Mouse (Mus musculus): ENCODE measurements around the gene Trpv5. TPM values are rescaled to one million over a fixed set of nuclear protein-coding genes. Genes with fewer than 3 reads are reported as not detected.
A peak's percentile ranks its signal among the peaks of the same experiment; 100 is the strongest.

Trpv5 gene
- polyA plus RNA-seq, 1 experiment from 2014 or later = 0.04 TPM

DNA sequence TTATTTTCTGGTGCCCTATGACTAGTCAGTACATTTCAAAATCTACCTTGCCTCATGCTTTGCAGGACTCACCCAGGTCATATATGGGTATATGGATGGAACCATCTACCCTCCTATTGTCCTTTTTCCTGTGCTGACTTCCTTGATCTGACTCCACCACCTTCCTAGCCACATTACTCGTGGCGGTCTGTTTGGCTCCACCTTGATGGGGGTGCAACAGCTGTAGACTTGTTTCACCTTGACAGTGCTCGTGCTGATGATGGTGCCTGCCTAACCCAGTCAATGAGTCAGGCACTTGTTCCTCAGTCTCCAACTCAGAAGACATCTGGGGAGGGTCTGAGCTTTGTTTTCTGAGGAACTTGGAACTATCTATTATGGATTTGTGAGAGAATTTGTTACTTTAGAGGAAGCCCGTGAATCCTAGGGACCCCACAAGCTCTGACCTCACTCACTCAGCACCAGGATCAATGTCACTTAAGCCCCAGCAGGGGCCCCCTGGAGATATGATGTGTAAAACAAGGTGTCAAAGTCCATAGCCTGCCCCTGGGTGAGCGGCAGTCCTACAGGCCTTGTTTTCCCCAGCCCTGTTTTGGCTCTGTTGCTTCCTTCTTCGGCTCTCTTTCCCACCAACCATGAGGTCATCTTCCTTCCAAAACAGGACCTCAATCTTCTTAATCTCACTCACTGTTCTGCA is 39.2 kb downstream of the Trpv5 start:
- no peak for DNase-seq (ENCODE audit: low spot score)

- no peak for DNase-seq (ENCODE audit: low spot score)
Measured at GRCm38 (mm10) chr6:41640449-41640848, 40.1 kb downstream of the Trpv5 start.

GRCm38 (mm10) chr6:41637927-41638506 is 42.6 kb downstream of the Trpv5 start:
- no peak for DNase-seq (ENCODE audit: low spot score)

GRCm38 (mm10) chr6:41637393-41637792 is 43.2 kb downstream of the Trpv5 start:
- no peak for DNase-seq (ENCODE audit: low spot score)

DNA sequence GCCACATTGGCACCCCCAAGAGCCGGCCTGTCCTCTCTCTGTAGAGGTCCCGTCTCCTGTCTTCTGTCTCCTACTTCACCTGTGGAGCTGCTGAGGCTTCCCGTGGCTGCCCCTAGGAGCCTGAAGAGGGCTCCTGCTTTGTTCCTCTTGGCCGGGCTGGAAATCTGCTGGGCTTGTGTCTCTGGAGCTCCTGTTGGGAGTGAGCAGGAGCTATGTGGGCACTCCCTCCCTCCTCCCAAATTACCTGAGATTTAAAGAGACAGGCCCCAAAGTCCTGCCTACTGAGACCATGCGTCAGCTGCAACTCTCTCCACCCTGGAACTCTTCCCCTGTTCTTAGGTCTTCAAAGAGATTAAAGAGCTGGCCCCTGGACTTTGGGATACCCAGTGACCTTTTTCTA is 44.4 kb downstream of the Trpv5 start, which contains the start of gene Trpv6:
Gene Trpv6, minus strand, starts transcription at position 228 of the 400 bp plus-strand sequence.
- no peak for DNase-seq (ENCODE audit: low spot score)

DNA sequence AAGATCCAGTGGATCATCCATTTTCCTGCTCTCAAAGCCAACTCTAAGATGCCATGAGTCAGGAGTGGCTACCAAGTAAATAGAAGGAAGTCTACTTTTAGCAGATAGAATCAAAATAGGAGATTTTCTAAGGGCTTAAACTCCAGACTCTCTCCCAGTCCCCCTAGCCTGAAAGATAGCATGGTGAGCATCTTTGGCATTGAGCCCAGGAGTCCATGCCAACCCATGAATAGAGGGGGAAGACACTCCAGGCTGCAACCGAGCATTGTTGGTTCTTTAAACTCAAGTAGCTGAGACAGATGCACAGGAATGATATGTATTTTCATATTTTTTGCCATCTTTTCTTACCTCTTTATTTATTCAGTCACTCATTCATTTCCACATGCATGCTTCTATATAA is 45.4 kb downstream of the Trpv5 start:
- DNase-seq (ENCODE audit: low spot score) = no peak

DNA sequence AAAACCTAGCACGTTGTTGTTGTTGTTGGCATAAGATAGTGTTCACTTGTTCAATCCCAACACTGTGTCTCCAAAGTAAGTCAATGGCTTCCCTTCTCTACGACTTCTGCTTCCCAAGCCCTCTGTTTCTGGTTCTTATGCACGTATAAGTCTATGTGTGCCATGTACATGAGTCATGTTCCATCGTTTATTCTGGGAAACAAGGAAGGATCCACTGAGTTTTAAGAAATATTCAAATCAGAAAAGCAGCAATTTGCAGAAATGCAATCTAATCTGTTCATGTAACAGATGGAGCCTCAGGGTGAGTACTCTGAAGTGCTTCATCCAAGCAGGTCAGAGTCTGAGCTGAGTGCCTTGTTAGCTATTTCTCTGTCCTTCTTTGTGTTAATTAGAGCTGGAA is 49.0 kb downstream of the Trpv5 start:
- DNase-seq (ENCODE audit: low spot score) = no peak

DNA sequence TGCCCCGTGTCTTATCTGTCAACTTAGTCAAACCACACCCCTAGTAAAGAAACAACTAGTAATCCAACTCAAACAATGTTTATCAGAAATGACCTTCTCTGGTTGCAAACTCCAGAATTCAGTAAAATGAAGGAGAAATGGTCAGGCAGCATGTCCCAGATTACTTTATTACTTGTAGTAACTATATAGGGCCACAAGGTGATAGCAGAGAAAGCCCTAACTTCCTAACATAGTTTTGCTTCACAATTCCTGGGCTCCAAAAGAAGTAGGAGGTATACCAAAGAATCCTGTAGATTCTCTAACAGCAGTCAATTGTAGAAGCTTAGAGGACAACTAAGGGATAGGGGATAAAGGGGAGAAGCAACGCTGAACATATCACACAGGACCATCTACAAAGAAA is 49.8 kb downstream of the Trpv5 start:
- DNase-seq (ENCODE audit: low spot score) = no peak

- DNase-seq (ENCODE audit: low spot score) = no peak
Measured at GRCm38 (mm10) chr6:41628180-41628579, 52.4 kb downstream of the Trpv5 start.

- peak; percentile 61 for DNase-seq (ENCODE audit: low spot score)
Measured at GRCm38 (mm10) chr6:41622661-41623060, 57.9 kb downstream of the Trpv5 start.

DNA sequence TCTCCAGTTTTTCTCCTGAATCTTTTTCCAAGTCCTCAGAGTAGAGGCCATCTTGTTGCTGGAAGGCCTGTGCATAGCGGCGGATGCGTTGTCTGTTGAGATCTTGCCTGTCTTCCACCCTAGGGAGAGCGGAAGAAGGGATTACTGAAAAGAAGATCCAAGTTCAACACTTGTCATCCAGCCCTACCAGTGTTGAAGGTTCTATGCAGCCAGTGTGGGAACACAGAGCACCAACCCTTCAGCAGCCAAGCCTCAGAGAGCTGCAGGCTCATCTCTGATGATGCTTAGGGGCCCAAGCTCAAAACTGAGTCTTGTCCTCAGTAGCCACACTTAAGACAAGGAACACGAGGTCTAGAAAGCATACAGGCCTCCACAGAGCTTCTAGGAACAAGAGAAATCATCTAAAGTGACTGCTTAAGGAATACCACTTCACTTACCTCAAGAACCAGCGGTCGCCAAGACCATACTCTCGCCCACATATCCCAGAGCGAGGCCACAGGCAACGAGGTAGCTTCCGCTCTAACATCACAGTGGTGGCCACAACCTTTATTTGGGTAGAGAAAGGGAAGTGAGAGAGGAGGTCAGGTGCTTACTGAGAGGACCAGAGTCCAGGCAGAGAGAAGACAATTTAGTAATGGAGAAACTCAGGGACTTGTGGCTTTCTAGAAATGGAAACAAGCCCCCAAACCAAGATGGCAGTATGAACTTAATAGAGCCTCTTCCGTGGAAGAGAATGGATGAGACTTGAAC is 59.2 kb downstream of the Trpv5 start:
- no peak for DNase-seq (ENCODE audit: low spot score)

GRCm38 (mm10) chr6:41620173-41620798 is 60.3 kb downstream of the Trpv5 start:
- no peak for DNase-seq (ENCODE audit: low spot score)

GRCm38 (mm10) chr6:41607637-41608036 is 72.9 kb downstream of the Trpv5 start:
- no peak for DNase-seq (ENCODE audit: low spot score)

- peak; percentile 39 for DNase-seq (ENCODE audit: low spot score)
Measured at GRCm38 (mm10) chr6:41606214-41606613, 74.4 kb downstream of the Trpv5 start.

- no peak for DNase-seq (ENCODE audit: low spot score)
Measured at GRCm38 (mm10) chr6:41605794-41606104, 74.8 kb downstream of the Trpv5 start.

DNA sequence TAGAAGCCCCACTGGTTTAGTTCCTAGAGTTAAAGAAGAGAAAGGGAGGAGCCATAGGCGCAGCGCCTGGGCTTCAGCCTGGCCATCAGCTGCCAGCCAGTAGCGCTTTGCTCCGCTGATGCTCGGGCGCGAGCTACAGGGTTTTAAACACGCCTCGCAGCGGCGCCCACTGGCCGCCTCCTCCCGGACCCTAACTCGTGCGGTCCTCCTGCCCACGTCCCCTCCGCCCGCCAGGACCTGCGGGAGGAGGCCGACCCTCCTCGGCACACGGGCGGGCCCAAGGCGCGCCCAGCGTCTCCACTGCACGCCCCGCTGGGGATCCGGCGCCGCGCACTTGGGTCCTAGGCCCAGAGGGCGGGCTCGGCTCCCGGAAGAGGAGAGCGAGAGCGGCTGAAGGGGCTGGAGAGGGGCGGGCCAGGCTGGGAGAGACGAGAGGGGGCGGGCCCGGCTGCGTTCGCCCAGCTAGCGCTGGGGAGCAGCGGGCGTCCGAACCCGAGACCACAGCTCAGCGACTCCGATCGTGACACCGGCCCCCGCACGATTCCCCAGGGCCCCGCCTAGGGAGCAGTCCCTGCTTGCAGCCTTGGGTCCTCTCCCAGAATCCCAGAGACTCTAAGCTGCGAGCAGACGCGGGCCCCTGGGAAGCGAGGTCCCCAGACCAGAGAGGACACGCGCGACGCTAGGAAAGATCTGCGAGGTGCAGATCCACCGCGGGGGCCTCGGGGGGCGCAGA is 75.3 kb downstream of the Trpv5 start, which contains the start of gene Ephb6:
Gene Ephb6, plus strand, starts transcription at position 422 of the 733 bp plus-strand sequence.
- DNase-seq (ENCODE audit: low spot score) = peak; percentile 89

- DNase-seq (ENCODE audit: low spot score) = peak; percentile 85
Measured at GRCm38 (mm10) chr6:41604401-41605050, 76.0 kb downstream of the Trpv5 start.

All from thymus, postnatal 0 days (tissue).